Mouse (Mus musculus) T-helper 1 cell (primary cell): ENCODE data around the gene Apex1.
"Not testable (repeated sequence)": the region's sequence is repeated elsewhere in the genome, so short reads cannot be mapped to it uniquely, and the experiment has no call there.

Experiments used
- in situ Hi-C: fragments of 300-600 bp; cut with MboI, MseI; formaldehyde crosslinking; loops from one replicate; pipeline ENCODE4 v1.15.1; 2025; ENCODE audit warnings: high pct_unique_total_duplicates

The Apex1 gene

DNA sequence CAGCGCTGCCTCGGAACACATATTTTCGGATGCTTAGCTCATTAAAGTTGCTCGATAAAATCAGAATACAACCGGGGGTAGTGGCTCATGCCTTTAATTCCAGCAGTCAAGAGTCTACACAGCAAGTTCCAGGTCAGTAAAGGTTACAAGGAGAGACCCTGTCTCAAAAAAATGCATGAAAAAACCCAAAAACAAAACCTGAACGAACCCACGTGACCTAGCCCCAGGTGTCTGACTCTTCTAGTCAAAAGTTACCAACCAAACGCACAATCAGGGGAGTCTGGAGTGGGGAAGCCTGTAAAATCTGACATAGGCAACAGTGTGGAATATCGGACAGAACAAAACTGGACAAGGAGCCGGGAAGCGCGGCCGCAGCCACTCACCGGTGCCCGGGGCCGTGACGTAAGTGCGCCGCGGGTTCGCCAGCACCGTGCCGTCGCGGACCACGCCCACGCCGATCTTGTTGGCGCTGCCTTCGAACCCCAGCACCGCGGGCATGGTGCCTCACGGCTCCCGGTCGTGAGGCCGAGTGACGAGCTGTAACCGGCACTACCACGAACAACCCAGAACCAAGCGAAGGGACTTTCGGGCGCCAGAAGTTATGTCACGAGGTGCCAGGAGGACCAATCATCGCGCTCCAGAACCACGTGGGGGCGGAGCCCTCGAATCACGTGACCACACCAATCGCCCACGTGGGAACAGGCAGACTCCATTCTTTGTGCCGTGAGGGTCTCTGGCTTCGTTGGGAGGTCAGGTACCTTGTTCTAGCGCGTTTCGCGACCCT is at the start of gene Apex1, which contains the start of gene Osgep:
TSS of gene Apex1 (plus strand) at position 688 of the 784 bp plus-strand sequence.
TSS of gene Osgep (minus strand) at position 613 of the 784 bp plus-strand sequence.
- in situ Hi-C loops: loop anchor here (5.0 to 25.0 kb wide), 3 partner anchors 52 to 1088 kb away; partner anchors contain the start of genes Tep1, Tmem253 and Zfp219

DNA sequence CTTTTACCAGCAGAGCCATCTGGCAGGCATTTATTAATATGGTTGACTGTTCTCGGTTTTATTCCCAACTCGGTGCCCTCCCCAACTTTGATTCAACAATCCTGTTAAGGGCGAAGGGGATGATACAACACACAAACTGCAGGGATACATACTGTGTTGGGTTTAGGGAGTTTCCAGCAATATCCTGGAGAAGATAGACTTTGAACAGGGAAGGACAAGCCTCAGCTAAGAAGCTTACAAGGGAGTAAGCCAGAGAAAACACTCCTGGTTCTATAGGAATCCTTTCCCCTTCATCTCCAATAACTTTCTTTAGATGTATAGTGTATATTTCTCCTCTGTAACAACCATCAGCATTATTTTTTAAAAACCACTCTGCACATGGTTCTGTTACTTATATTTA is 49.6 kb upstream of the Apex1 start:
- in situ Hi-C loops: no loop called here

DNA sequence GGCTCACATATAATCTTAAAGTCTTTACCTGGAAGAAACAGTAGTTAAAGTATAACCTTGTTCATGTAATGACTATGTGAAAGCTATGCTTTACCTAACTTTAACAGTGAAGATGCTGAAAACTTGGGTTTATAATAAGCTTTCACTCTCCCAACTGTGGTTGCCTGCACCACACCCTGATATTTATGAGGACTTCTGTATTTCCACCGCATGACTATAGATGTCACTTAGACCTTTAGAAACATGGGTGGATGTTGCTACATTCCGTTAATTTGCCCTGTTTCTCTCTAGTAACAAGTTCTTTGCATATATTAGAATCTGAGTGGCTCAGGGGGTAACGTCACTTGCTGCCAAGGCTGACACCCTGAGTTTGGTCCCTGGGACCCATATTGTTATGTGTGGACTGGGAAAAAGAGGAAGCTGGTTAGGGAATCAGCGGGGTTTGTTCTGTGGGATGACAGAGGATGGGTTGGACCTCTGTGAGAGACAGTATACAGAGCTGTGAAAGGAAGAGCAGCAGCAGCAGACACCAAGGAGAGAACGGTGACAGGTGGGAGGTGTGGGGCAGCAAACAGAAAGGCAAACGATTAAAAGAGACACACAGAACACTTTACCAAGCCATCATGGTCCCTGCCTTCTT is 49.1 kb upstream of the Apex1 start:
- in situ Hi-C loops: no loop called here

DNA sequence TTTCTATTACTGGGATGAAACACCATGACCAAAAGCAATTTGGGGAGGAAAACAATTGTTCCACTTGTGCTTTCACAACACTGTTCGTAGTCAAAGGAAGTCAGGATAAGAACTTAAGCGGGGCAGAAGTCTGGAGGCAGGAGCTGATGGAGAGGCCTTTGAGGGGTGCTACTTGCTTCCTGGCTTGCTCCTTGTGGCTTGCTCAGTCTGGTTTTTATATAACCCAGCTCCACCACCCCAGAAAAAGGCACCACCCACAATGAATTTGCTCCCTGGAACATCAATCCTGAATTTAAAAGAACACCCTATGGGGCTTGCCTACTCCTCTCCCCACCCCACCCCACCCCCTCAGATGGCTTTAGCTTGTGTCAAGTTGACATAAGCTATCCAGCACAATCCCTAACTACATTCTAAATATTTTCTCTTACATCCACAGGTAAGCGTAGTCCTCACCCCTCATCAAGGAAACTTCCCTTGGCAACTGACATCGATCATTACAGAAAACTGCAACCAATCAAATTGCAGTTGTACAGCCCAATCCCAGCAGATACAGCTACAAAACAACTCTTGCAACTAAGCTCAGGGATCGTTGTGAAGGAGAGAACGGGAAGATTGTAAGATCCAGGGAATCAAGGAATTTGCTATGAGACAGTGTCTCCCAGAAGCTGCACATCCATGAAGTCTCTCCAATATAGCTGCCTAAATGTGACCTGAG is 48.4 kb upstream of the Apex1 start:
- in situ Hi-C loops: no loop called here

DNA sequence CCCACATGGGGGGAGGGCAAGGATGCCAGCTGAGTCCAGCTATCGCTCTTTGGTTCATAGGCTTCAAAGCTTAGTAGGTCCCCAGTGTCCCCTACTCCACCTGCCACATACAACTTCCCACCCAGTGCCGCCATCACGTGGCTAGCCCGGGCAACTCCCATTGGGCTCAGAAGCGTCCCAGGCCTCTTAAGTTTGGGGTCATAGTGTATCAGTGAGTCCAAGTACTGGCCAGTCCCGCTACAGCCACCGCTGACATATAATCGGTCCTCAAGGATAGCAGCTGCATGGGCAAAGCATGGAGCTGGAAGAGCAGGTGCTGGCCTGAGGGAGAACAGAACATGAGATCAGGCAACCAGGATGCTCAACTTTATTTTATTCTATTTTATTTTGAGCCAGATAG is 33.1 kb upstream of the Apex1 start:
- in situ Hi-C loops: loop anchor here (10.0 kb wide), 1 partner anchor 1167 kb away; no protein-coding TSS in a partner anchor

DNA sequence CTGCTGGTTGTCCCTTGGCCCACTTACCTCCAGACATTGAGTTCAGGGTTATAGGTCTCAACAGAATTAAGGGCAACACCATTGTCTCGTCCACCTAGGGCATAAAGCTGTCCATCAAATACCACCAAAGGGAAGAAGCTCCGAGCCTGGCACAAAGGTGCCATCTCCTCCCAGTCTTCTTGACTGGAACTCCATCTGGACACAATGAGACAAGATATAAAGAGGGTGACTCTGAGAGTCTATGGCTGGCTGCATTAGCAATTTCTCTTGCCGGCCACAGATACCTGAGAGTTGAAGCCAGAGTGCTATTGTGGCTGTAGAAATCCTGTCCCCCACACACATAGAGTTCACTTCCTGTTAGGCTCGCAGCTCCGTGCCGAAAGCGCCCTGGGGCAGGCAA is 32.7 kb upstream of the Apex1 start:
- in situ Hi-C loops: loop anchor here (10.0 kb wide), 1 partner anchor 1167 kb away; no protein-coding TSS in a partner anchor

DNA sequence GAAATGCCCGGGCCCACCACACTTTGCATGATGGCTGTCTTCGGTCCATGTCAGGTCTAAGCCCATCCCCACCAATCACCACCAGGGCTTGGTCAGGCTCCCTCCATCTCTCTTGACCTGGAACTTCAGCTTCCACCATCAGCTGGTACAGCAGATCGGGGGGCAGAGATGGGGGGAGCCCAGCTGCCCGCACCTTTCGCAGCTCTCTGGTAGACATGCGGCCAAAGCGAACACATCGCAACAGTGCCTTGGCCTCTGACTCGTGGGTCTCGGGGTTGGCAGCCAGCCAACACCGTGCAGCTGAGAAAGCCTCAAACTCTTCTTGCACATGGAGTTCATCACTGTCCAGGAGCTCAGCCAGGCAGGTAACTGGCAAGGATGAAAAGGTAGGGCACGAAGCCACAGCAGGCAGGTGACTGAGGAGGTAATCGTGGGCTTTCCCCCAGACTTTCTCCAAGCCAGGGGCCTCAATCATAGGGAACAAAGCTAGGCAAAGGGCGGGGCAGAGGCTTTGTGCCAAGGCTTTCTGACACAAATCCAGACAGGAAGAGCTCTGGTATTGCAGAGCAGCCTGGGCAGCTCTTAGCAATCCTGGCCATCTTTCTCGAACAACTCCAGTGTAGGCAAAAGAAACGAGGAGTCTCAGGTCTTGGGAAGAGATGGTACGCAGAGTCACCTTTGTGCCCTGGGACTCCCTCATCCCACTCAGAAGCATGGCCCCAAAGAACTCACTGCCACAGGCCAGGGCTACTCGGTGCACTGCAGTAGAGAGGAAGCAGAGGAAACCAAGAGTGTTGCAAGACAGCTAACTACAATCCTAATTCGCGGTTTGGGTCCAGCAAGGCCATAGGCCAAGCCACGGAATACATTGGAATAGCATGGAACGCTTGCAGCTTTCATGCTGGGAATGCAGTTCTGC is 32.0 kb upstream of the Apex1 start:
- in situ Hi-C loops: loop anchor here (10.0 kb wide), 1 partner anchor 1168 kb away; no protein-coding TSS in a partner anchor

DNA sequence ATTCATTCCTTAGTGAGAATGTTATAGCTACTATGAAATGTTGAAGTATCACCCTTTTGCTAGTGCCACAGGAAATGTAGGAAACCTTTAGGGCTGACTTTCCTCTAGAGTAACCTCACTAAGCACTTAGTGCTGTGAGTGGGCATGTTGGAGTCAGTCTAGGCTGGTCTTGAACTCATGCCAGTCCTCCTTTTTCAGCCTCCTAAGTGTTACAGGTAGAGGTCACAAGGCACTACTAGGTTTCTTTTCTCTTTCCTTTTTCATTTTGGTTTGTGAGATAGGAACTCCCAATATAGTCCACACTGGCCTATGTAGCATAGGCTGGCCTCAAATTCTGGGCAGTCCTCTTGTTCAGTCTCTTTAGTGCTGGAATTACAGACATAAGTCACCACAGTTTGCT is 29.4 kb upstream of the Apex1 start:
- in situ Hi-C loops: loop anchor here (10.0 kb wide), 1 partner anchor 1171 kb away; no protein-coding TSS in a partner anchor

DNA sequence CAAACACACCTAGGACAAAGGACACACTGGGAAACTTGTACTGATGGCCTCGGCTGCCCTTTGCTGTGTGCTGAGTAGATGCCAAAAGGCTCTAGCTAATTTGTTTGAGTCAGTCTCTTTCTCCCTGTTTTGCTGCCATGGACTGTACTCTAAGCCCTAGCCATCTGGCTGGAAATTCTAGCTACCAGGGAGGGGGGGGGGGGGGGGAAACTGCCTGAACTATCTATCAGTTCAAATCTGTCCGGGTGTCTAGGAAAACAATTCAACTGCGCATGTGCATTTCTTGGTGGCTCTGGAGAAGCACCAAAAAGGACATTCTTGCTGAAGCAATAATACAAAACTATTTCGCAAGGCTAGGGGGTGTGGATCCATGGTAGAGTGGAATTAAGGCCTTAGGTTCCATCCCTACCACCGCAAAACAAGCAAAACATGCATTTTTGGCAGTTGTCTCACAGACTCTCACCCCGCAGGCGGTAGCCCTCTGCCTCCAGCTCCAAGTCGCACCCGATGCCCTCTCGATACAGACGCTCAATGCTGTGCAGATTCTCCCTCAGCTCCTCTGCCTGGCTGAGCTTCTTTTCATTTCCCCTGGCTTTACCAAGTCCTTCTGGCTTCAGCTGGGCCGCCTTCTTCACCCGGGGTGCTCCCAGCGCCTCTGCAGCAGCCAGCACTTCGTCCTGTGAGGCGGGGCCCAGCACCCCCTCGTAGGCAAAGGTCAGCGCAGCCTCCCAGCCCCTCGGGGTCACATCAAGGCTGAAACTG is 28.6 kb upstream of the Apex1 start:
- in situ Hi-C loops: loop anchor here (10.0 kb wide), 1 partner anchor 1171 kb away; no protein-coding TSS in a partner anchor

DNA sequence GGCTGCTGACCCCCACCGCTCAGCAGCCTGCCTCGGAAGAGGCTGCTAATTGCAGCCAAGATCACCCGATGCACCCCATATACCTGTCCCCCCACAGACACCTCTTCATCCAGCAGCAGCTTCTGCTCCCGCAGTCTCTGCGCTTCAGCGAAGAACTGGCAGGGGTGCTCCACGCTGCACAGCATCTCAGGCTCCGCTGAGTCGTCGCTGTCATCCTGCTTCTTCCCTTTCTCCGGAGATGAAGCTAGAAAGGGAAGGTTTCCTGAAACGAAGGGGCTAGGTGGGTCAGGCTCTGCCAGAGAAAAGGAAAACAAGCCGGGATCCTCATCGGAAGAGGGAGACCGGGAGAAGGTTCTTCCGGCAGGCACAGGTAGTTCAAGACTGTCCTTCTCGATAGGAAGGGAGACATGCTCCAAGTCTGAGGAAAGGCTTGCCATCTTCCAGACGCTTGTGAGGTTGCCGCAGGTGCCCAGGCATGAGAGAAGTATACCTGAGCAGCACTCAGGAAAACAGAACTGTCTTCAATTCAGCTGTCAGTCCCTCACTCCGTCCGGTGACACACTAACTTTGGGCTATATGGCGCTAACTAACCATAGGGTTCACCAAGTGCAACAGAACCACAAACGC is 27.9 kb upstream of the Apex1 start:
- in situ Hi-C loops: loop anchor here (10.0 kb wide), 1 partner anchor 1172 kb away; no protein-coding TSS in a partner anchor

DNA sequence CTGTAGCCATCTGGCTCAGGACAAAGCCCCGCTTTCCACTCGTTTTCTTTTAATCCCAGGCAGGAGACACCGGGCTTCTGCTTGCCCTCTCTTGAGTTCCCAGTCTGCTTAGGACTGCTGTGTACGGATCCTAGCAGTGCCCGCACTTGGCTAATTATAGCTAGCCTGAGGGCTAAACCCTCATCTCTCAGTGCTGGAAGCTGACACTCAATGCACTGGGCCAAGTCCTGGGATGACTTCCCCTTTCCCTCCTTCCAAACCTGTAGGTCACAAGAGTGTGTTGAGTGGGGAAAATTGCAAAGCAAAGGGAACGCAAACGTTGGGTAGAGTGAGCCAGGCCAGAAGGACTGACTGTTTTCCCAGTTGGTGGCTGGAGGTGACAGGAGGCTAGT is 27.4 kb upstream of the Apex1 start, which contains the start of gene Klhl33:
TSS of gene Klhl33 (minus strand) at position 134 of the 392 bp plus-strand sequence.
- in situ Hi-C loops: loop anchor here (10.0 kb wide), 1 partner anchor 1173 kb away; no protein-coding TSS in a partner anchor

DNA sequence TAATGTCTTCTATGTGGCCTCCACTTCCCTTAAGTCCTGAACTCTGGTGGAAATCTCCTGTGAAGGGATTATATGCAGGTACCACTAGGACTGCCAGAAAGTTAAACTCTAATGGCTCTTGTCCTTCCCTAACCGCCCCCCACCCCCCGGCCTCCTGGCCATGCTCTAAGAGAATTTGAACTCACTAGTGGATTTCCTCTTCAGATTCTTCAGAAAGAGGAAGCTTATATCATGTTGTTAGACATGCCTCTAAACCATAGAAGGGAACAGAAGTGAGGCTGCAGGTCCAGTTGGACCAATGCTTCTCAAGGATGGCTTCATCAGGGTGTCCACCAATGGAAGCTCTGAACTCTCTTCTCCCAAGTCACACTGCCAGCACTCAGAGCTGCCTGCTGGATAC is 26.8 kb upstream of the Apex1 start:
- in situ Hi-C loops: loop anchor here (10.0 kb wide), 1 partner anchor 1173 kb away; no protein-coding TSS in a partner anchor

DNA sequence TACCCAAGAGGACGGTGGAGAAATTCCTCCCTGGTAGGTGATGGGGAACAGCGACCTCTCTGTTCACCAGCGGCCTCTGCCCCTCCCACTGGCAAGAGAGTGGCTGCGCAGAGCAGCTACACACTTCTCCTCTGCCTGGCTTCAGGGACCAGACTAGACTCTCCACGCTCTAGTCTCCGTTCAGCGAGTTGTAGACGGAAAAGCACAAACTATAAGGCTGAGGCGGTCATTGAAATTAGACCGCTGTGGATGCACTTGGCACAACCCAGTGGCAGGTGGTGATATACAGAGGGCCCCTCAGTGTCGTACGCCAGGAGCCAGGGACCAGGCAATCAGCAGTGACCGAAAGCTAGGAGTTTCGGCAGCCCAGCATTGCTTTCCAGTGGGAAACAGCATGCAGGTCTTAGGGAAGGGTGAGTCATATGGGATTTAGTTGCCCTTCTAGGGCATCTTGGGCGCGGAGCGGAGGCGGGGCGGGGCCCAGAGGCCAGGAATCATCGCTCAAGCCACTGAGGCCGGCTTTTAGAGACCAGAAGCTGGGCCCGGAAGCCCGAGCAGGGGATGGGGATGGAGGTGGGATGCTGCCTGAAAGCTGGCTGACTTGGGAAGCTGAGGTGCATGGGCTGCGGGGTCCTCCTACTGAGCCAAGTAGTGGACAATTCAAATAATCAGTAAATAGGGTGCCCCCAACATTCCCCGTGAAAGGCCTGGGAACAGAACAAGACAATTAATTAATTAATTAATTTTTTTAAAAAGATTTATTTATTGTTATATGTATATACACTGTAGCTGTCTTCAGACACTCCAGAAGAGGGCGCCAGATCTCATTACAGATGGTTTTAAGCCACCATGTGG is 20.6 kb upstream of the Apex1 start:
- in situ Hi-C loops: no loop called here

DNA sequence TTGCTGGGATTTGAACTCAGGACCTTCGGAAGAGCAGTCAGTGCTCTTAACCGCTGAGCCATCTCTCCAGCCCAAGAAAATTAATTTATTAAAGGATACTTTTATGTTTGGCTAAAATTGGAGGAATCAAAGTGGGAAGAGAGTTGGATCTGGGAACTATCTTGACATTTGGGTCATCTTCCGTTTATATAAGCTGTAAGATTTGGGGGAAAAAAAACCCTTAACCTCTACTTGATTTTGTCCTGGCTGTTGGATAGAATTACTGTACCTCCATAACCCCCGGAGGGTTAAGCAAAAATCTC is 20.0 kb upstream of the Apex1 start:
- in situ Hi-C loops: no loop called here

DNA sequence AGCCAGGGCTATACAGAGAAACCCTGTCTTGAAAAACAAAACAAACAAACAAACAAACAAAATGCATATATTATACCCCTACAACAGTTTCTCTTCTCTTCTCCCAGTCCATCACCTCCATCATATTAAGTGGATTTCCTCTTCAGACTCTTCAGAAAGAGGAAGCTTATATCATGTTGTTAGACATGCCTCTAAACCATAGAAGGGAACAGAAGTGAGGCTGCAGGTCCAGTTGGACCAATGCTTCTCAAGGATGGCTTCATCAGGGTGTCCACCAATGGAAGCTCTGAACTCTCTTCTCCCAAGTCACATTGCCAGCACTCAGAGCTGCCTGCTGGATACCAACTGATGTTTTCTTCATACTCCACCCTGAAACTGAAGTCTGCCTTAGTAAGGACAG is 19.4 kb upstream of the Apex1 start:
- in situ Hi-C loops: not testable (repeated sequence)

DNA sequence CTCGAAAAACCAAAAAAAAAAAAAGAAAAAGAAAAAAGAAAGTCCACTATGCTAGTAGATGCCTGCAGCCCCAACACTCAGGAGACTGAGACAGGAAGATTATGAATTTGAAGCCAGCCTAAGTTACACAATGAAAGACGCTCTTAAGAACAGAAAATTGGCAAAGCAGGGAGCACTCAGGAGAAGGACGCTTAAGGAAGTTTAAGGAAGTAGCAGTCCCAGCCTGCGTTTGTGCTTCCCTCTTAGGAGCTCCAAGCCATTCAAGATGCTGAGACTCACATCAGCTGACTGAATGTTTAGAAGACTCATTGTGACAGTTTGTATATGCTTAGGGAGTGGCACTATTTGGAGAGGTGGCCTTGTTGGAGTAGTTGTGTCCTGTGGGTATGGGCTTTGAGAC is 16.6 kb upstream of the Apex1 start:
- in situ Hi-C loops: no loop called here

DNA sequence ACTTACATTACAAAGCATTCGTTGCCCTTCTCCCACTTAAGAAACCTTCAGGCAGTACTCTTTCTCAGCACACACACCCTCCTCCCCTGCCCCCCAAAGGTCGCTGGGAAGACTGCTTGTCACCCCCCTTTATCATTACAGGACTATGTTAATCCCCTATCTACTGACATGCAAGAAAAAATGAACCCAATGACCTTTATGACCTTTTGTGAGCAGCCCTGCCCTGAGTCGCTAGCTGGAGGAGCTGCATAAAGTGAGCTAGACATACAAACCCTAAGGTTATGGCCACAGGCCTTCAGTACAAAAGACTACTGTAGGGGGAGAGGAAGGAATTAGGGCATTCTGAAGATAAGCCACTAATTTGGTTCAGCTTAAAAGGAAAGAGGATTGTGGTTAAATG is 13.4 kb upstream of the Apex1 start:
- in situ Hi-C loops: no loop called here

DNA sequence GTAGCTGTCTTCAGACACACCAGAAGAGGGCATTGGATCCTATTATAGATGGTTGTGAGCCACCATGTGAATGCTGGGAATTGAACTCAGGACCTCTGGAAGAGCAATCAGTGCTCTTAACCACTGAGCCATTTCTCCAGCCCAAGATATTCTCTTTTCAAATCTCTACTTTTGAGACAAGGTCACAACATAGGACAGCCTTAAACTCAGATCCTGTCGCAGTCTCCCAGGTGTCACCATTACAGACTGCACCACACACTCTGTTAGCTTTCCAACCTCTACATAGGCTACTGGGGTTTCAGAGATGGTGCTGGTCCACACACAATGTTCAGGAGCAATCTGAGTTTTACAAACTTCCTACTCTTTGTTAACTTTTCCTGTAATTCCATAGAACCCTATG is 1.3 kb upstream of the Apex1 start:
- in situ Hi-C loops: loop anchor here (10.0 kb wide), 1 partner anchor 141 kb away; no protein-coding TSS in a partner anchor
